Mouse (Mus musculus) left cerebral cortex, postnatal 25 days (tissue): ENCODE measurements at regions not wholly inside any gene's neighbourhood (a gene's known extent, or its start where the extent isn't known, plus 50 kb on each side); places are given as distances from the start of the nearest gene placed in this dataset.
"Not testable (repeated sequence)": the region's sequence is repeated elsewhere in the genome, so short reads cannot be mapped to it uniquely, and the experiment has no call there.

ENCODE experiments used
- DNase-seq, 2 experiments: peaks; one replicate each; pipeline ENCODE4 v3.0.0; 2022; ENCODE audit warnings: low spot score in 2 of 2, mixed read lengths in 1 of 2
- intact Hi-C: fragments of 180-260 bp; cut with DNase I; formaldehyde crosslinking; loops from one replicate; pipeline ENCODE4 v1.15.1; 2025

- DNase-seq, result no peak
- intact Hi-C loops, result no loop called here
These were observed 57.9 kb downstream of the Llph start for GRCm38 (mm10) chr10:120284785-120285184.

DNA sequence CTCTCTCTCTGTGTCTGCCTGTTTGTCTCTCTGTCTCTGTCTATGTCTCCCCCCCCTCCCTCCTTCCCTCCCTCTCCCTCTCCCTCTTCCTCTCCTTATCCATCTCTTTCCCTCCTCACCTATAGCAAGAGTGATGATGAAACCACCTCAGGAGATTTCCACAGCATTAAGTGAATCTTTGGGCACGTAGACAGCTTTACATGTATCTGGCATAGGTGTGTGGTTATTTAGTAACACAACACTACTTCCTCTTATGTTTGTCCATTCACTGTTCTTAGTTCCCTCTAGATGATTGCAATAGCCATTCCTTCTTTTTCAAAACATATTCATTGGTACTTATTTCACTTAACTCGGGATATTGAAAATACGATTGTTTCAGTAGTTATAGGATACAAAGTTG lies 65.0 kb downstream of the Llph start:
- no peak for DNase-seq
- intact Hi-C loops, result no loop called here

DNA sequence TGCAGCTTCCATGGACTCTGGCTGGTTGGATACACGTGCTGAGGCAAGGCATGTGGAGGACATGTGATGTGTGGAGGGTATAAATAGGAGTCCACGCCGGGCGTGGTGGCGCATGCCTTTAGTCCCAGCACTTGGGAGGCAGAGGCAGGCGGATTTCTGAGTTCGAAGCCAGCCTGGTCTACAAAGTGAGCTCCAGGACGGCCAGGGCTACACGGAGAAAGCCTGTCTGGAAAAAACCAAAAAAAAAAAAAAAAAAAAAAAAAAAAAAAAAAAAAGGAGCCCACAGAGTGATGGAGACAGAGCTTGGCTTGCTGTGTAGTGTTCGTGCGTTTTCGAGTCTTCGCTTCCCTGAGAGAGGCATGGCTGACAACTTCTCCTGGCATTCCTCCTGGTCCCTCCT lies 66.5 kb downstream of the Llph start:
- DNase-seq, intact Hi-C loops: not testable (repeated sequence)

DNA sequence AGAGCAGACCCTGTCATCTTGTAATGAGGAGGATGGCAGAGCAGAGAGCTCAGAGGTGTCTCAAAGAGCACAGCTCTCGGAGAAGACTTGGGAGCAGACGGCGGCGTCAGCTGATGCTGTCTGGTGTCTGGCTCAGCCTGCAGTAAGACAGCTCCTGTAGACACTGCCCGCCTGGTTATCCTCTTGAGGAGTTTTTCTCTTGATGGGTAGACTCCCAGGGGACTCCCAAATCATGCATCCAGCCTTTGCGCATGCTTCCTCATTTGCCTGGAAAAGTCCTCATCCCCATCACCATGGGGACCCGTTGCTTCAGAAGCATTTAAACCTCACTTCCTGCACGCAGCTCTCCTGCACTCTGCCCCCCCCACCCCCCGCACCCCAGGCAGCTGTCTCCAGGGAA lies 67.6 kb downstream of the Llph start:
- DNase-seq, result no peak
- intact Hi-C loops, result no loop called here

DNA sequence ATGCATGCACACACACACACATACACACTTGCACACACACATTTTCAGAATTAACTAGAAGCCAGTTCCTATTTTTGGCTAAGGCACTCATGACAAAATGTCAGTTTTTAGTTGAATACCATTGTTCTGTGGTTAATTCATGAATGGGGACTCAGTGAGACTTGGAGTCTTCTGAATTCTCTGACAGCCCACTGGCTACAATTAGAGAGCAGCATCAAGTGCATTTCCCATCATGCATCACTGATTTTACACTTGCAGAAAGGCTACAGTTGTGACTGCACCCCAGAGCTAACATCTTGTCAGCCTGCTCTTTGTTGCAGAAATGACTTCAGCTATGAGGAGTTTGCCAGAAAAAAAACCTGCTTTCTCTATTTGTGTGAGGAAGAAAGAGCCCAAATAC lies 70.4 kb downstream of the Llph start:
- no peak for DNase-seq
- intact Hi-C loops, result no loop called here

GRCm38 (mm10) chr10:120298293-120298927 lies 71.5 kb downstream of the Llph start:
- no peak for DNase-seq
- intact Hi-C loops, result no loop called here

GRCm38 (mm10) chr10:120306010-120306409 lies 79.1 kb downstream of the Llph start:
- intact Hi-C loops, result loop anchor here (5.0 kb wide), 1 partner anchor 396 kb away; no protein-coding TSS in a partner anchor
- DNase-seq, result peak; percentile 7 to 34

DNA sequence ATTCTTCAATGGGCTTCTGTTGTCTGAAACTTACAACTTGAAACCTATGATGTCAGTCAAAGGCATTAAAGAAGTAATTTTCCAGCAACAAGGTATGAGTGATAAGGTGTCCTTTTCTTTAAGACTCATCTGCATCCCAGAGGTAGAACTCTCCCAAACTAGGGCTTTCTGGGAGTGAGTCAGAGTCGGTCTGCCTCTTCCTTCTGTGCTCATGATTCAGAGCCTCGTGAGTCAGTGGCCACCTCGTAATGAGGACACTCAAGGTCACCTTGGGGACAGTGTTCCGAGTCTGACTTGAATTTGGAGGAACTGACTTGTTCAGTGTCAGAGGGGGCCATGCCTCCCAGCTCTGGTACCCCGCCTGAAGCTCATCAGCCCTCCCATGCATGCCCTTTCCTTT lies 81.8 kb downstream of the Llph start:
- intact Hi-C loops, result loop anchor here (5.0 kb wide), 1 partner anchor 394 kb away; no protein-coding TSS in a partner anchor
- DNase-seq, result peak in 1 of 2 experiments; percentile 25
